Mouse (Mus musculus): ENCODE results near the gene Blm. TPM values are rescaled to one million over a fixed set of nuclear protein-coding genes. Genes with fewer than 3 reads are reported as not detected.

The Blm gene
- 0.08 TPM in 1 of 2 replicates, not detected in the other for polyA plus RNA-seq (2012; rRNA removed; ENCODE audit: low replicate concordance)

GRCm38 (mm10) chr7:80535009-80535744 is at the start of gene Blm:
Gene Blm (minus strand): TSS chr7:80535119.

GRCm38 (mm10) chr7:80405188-80405695 is 129.7 kb downstream of the Blm start, which contains the start of gene Furin:
Gene Furin (minus strand): TSS chr7:80405436.

Other genes starting within 250 kb of the Blm start
- 7.4 and 10.6 TPM in 2 replicates for gene Prc1, start 240.7 kb downstream of the Blm start, polyA plus RNA-seq (2012; rRNA removed; ENCODE audit: low replicate concordance)
- 4.8 and 5.1 TPM in 2 replicates for gene Rccd1, start 210.7 kb downstream of the Blm start, polyA plus RNA-seq (2012; rRNA removed; ENCODE audit: low replicate concordance)
- gene Unc45a, start 194.1 kb downstream of the Blm start, polyA plus RNA-seq (2012; rRNA removed; ENCODE audit: low replicate concordance) = 40.9 and 49.0 TPM in 2 replicates
- 14.5 and 19.6 TPM in 2 replicates for gene Hddc3, start 192.0 kb downstream of the Blm start, polyA plus RNA-seq (2012; rRNA removed; ENCODE audit: low replicate concordance)
- 23.8 and 33.0 TPM in 2 replicates for gene Man2a2, start 163.7 kb downstream of the Blm start, polyA plus RNA-seq (2012; rRNA removed; ENCODE audit: low replicate concordance)
- gene Fes, start 147.2 kb downstream of the Blm start, polyA plus RNA-seq (2012; rRNA removed; ENCODE audit: low replicate concordance) = 10.6 and 12.4 TPM in 2 replicates
- 90.7 and 95.4 TPM in 2 replicates for gene Furin, start 129.7 kb downstream of the Blm start, polyA plus RNA-seq (2012; rRNA removed; ENCODE audit: low replicate concordance)
- gene Crtc3, start 153.8 kb upstream of the Blm start, polyA plus RNA-seq (2012; rRNA removed; ENCODE audit: low replicate concordance) = 8.9 TPM in 2 replicates

Data from duodenum, adult 2 months (tissue).